Mouse (Mus musculus): ENCODE data around the gene Pik3ca. TPM values are rescaled to one million over a fixed set of nuclear protein-coding genes. Genes with fewer than 3 reads are reported as not detected.

Gene Pik3ca
- total RNA-seq (2012; rRNA removed): 14.9 and 19.8 TPM in 2 replicates

GRCm38 (mm10) chr3:32397461-32398174 is at the start of gene Pik3ca:
TSS of gene Pik3ca (plus strand) at chr3:32397671.
- Histone ChIP-seq H3K4me1 (ENCODE audit: control insufficient read depth in 2 of 2, insufficient read depth in 2 of 2, low read length in 2 of 2, poor library complexity in 1 of 2) (peaks cover 3% of the 10 kb centered on the region in 2 experiments; a peak in 2 of 4 replicates), H3K27ac (ENCODE audit: insufficient read depth, low read depth, low read length, poor library complexity, severe bottlenecking) (peak within 1 kb of the TSS; percentile 85), H3K9ac (ENCODE audit: insufficient read depth, low read depth, low read length, poor library complexity, severe bottlenecking) (peak within 1 kb of the TSS; percentile 98), H3K36me3 (ENCODE audit: control insufficient read depth, insufficient read depth, low read length, poor library complexity, severe bottlenecking) (no peaks in the 10 kb centered on the region), H3K9me3 (ENCODE audit: control insufficient read depth, insufficient read depth, low read depth, low read length) (no peaks in the 10 kb centered on the region), H3K4me3 (ENCODE audit: insufficient read depth in 1 of 2, low read depth in 1 of 2, low read length in 2 of 2, poor library complexity in 1 of 2, severe bottlenecking in 1 of 2) (peak within 1 kb of the TSS; percentile 88 to 97)
- in situ Hi-C loops (cut with MboI; ENCODE audit: low sequenced_read_pairs in 2 of 2, unreplicated experiment in 2 of 2): no loop called here
- no peak for TF ChIP-seq HCFC1 (IDR thresholded peaks at IDR 0.05; ENCODE audit: borderline replicate concordance, insufficient read depth, low read length)
- no peak for TF ChIP-seq MAFK (IDR thresholded peaks at IDR 0.05; ENCODE audit: insufficient read depth, low read depth, low read length)
- no peak for TF ChIP-seq ZC3H11A (IDR thresholded peaks at IDR 0.05; ENCODE audit: borderline replicate concordance, low read depth, low read length)
- TF ChIP-seq ZNF384 (IDR thresholded peaks at IDR 0.05; ENCODE audit: low read depth, low read length): no peak
- TF ChIP-seq CHD2 (IDR thresholded peaks at IDR 0.05; ENCODE audit: low read depth, low read length): no peak
- DNase-seq (ENCODE audit: low read depth, low spot score): no peak

- Histone ChIP-seq H3K27ac (ENCODE audit: insufficient read depth, low read depth, low read length, poor library complexity, severe bottlenecking) (no peak overlapping the region), H3K9me3 (ENCODE audit: control insufficient read depth, insufficient read depth, low read depth, low read length) (no peaks in the 10 kb centered on the region), H3K4me1 (ENCODE audit: control insufficient read depth in 2 of 2, insufficient read depth in 2 of 2, low read length in 2 of 2, poor library complexity in 1 of 2) (peaks cover 0 to 2% of the 10 kb centered on the region in 2 experiments; a peak in 1 of 4 replicates), H3K4me3 (ENCODE audit: insufficient read depth in 1 of 2, low read depth in 1 of 2, low read length in 2 of 2, poor library complexity in 1 of 2, severe bottlenecking in 1 of 2) (no peak overlapping the region), H3K36me3 (ENCODE audit: control insufficient read depth, insufficient read depth, low read length, poor library complexity, severe bottlenecking) (peaks cover 21% of the 10 kb centered on the region), H3K9ac (ENCODE audit: insufficient read depth, low read depth, low read length, poor library complexity, severe bottlenecking) (no peak overlapping the region)
- DNase-seq (ENCODE audit: low read depth, low spot score): no peak
- in situ Hi-C loops (cut with MboI; ENCODE audit: low sequenced_read_pairs in 2 of 2, unreplicated experiment in 2 of 2): no loop called here
- no peak for TF ChIP-seq ZC3H11A (IDR thresholded peaks at IDR 0.05; ENCODE audit: borderline replicate concordance, low read depth, low read length)
- TF ChIP-seq CHD2 (IDR thresholded peaks at IDR 0.05; ENCODE audit: low read depth, low read length): no peak
- no peak for TF ChIP-seq HCFC1 (IDR thresholded peaks at IDR 0.05; ENCODE audit: borderline replicate concordance, insufficient read depth, low read length)
- no peak for TF ChIP-seq ZNF384 (IDR thresholded peaks at IDR 0.05; ENCODE audit: low read depth, low read length)
- no peak for TF ChIP-seq MAFK (IDR thresholded peaks at IDR 0.05; ENCODE audit: insufficient read depth, low read depth, low read length)
Measured at GRCm38 (mm10) chr3:32347881-32348280, 49.6 kb upstream of the Pik3ca start.

GRCm38 (mm10) chr3:32361221-32361620 is 36.2 kb upstream of the Pik3ca start:
- TF ChIP-seq ZC3H11A (IDR thresholded peaks at IDR 0.05; ENCODE audit: borderline replicate concordance, low read depth, low read length) (no peak), MAFK (IDR thresholded peaks at IDR 0.05; ENCODE audit: insufficient read depth, low read depth, low read length) (no peak), ZNF384 (IDR thresholded peaks at IDR 0.05; ENCODE audit: low read depth, low read length) (no peak), CHD2 (IDR thresholded peaks at IDR 0.05; ENCODE audit: low read depth, low read length) (no peak), HCFC1 (IDR thresholded peaks at IDR 0.05; ENCODE audit: borderline replicate concordance, insufficient read depth, low read length) (no peak)
- DNase-seq (ENCODE audit: low read depth, low spot score): no peak
- in situ Hi-C loops (cut with MboI; ENCODE audit: low sequenced_read_pairs in 2 of 2, unreplicated experiment in 2 of 2): no loop called here
- peaks cover 10 to 14% of the 10 kb centered on the region in 2 experiments; a peak in 3 of 4 replicates for H3K4me1 ChIP-seq (ENCODE audit: control insufficient read depth in 2 of 2, insufficient read depth in 2 of 2, low read length in 2 of 2, poor library complexity in 1 of 2)
- H3K27ac ChIP-seq (ENCODE audit: insufficient read depth, low read depth, low read length, poor library complexity, severe bottlenecking): no peak overlapping the region
- no peaks in the 10 kb centered on the region for H3K9me3 ChIP-seq (ENCODE audit: control insufficient read depth, insufficient read depth, low read depth, low read length)
- H3K4me3 ChIP-seq (ENCODE audit: insufficient read depth in 1 of 2, low read depth in 1 of 2, low read length in 2 of 2, poor library complexity in 1 of 2, severe bottlenecking in 1 of 2): no peak overlapping the region
- no peak overlapping the region for H3K9ac ChIP-seq (ENCODE audit: insufficient read depth, low read depth, low read length, poor library complexity, severe bottlenecking)
- H3K36me3 ChIP-seq (ENCODE audit: control insufficient read depth, insufficient read depth, low read length, poor library complexity, severe bottlenecking): peaks cover 13% of the 10 kb centered on the region

GRCm38 (mm10) chr3:32364195-32364594 is 33.3 kb upstream of the Pik3ca start:
- Histone ChIP-seq H3K27ac (ENCODE audit: insufficient read depth, low read depth, low read length, poor library complexity, severe bottlenecking) (peak overlapping the region; percentile 51), H3K9ac (ENCODE audit: insufficient read depth, low read depth, low read length, poor library complexity, severe bottlenecking) (peak overlapping the region; percentile 77)
- peak; percentile 49 for DNase-seq (ENCODE audit: low read depth, low spot score)

More at GRCm38 (mm10) chr3:32364195-32364594, 33.3 kb upstream of the Pik3ca start:
- Histone ChIP-seq H3K4me3 (ENCODE audit: insufficient read depth in 1 of 2, low read depth in 1 of 2, low read length in 2 of 2, poor library complexity in 1 of 2, severe bottlenecking in 1 of 2) (peak overlapping the region; percentile 65 to 94), H3K9me3 (ENCODE audit: control insufficient read depth, insufficient read depth, low read depth, low read length) (no peaks in the 10 kb centered on the region), H3K4me1 (ENCODE audit: control insufficient read depth in 2 of 2, insufficient read depth in 2 of 2, low read length in 2 of 2, poor library complexity in 1 of 2) (peaks cover 10 to 18% of the 10 kb centered on the region in 2 experiments; a peak in 3 of 4 replicates), H3K36me3 (ENCODE audit: control insufficient read depth, insufficient read depth, low read length, poor library complexity, severe bottlenecking) (peaks cover 7% of the 10 kb centered on the region)
- no peak for TF ChIP-seq CHD2 (IDR thresholded peaks at IDR 0.05; ENCODE audit: low read depth, low read length)
- no peak for TF ChIP-seq HCFC1 (IDR thresholded peaks at IDR 0.05; ENCODE audit: borderline replicate concordance, insufficient read depth, low read length)
- no peak for TF ChIP-seq ZNF384 (IDR thresholded peaks at IDR 0.05; ENCODE audit: low read depth, low read length)
- no peak for TF ChIP-seq MAFK (IDR thresholded peaks at IDR 0.05; ENCODE audit: insufficient read depth, low read depth, low read length)
- no peak for TF ChIP-seq ZC3H11A (IDR thresholded peaks at IDR 0.05; ENCODE audit: borderline replicate concordance, low read depth, low read length)
- in situ Hi-C loops (cut with MboI; ENCODE audit: low sequenced_read_pairs in 2 of 2, unreplicated experiment in 2 of 2): no loop called here
